Mouse (Mus musculus) embryonic facial prominence, embryonic 15.5 days (tissue): Measurements from ENCODE around the gene Chn1. TPM values are rescaled to one million over a fixed set of nuclear protein-coding genes. Genes with fewer than 3 reads are reported as not detected.
A peak's percentile ranks its signal among the peaks of the same experiment; 100 is the strongest.

Experiments used
- ATAC-seq: fragments of 200-750 bp; cut with Nextera tagmentation; 2 replicates; pipeline ENCODE4 v1.8.0; 2017; ENCODE audit warnings: low read depth, moderate TSS enrichment; ENCODE audit not compliant: insufficient number of reproducible peaks, low FRiP score, low TSS enrichment
- H3K27ac ChIP-seq: fragments of 300-500 bp; sonication (generic); replicated peaks from 2 replicates; pipeline ENCODE4 v1.5.1; 2015; ENCODE audit warnings: mild to moderate bottlenecking, inconsistent platforms
- H3K27me3 ChIP-seq: fragments of 300-500 bp; sonication (generic); 2 replicates; pipeline ENCODE4 v1.6.1; 2015; ENCODE audit warnings: inconsistent platforms
- H3K36me3 ChIP-seq: fragments of 300-500 bp; sonication (generic); 2 replicates; pipeline ENCODE4 v1.6.1; 2015; ENCODE audit warnings: mild to moderate bottlenecking, inconsistent platforms
- H3K4me1 ChIP-seq: fragments of 300-500 bp; sonication (generic); 2 replicates; pipeline ENCODE4 v1.6.1; 2015; ENCODE audit warnings: inconsistent platforms
- H3K4me2 ChIP-seq: fragments of 300-500 bp; sonication (generic); replicated peaks from 2 replicates; pipeline ENCODE4 v1.6.1; 2015; ENCODE audit warnings: mild to moderate bottlenecking, inconsistent platforms
- H3K4me3 ChIP-seq: fragments of 300-500 bp; sonication (generic); replicated peaks from 2 replicates; pipeline ENCODE4 v1.5.1; 2015; ENCODE audit warnings: mild to moderate bottlenecking, inconsistent platforms
- H3K9ac ChIP-seq: fragments of 300-500 bp; sonication (generic); 2 replicates; pipeline ENCODE4 v1.6.1; 2015; ENCODE audit warnings: inconsistent platforms
- H3K9me3 ChIP-seq: fragments of 300-500 bp; sonication (generic); replicated peaks from 2 replicates; pipeline ENCODE4 v1.6.1; 2016; ENCODE audit warnings: inconsistent platforms
- WGBS: fragments of 180-500 bp; shearing (Covaris S2); methylation state at CpG from one replicate; pipeline ENCODE4 v1.1.7; 2015; 5-methylcytosine and 5-hydroxymethylcytosine counted together
- polyA plus RNA-seq: library from polyadenylated mRNA; unstranded; fragments of >200 nt; fragmentation: Nextera tagmentation; extraction: Ambion mirVana; gene quantifications from 2 replicates; pipeline ENCODE4 v1.2.1, GENCODE M21; 2015

Gene Chn1
- polyA plus RNA-seq, 1 experiment from 2014 or later, result 25.2 TPM

GRCm38 (mm10) chr2:73573556-73573955 lies 201.6 kb downstream of the Chn1 start:
- WGBS, result 44% methylated on average over 4 of the region's 4 CpGs
- no peak for ATAC-seq
- Histone ChIP-seq H3K4me1 (0 out of 2 replicates have a peak, but pooled peaks cover 14% of the 10 kb centered on the region), H3K27me3 (no peaks in the 10 kb centered on the region), H3K4me3 (no peak overlapping the region), H3K9me3 (no peaks in the 10 kb centered on the region), H3K9ac (0 out of 2 replicates have a peak overlapping the region, but pooled peaks have one; percentile 9), H3K36me3 (no peaks in the 10 kb centered on the region), H3K4me2 (no peak overlapping the region; the same call in 1 of the 2 replicates), H3K27ac (peak overlapping the region; percentile 78)

- no peaks in the 10 kb centered on the region for H3K27me3 ChIP-seq
- H3K4me1 ChIP-seq, result 0 out of 2 replicates have a peak, but pooled peaks cover 14% of the 10 kb centered on the region
- peak overlapping the region; percentile 49 for H3K4me2 ChIP-seq
- H3K9me3 ChIP-seq, result no peaks in the 10 kb centered on the region
- H3K36me3 ChIP-seq, result no peaks in the 10 kb centered on the region
- H3K27ac ChIP-seq, result peak overlapping the region; percentile 78
- WGBS, result 11% methylated on average over 23 of the region's 23 CpGs
- peak overlapping the region; percentile 9; the same call in 1 of the 2 replicates for H3K9ac ChIP-seq
- H3K4me3 ChIP-seq, result peak overlapping the region; percentile 25
- peak; percentile 83 for ATAC-seq
These were observed 202.4 kb downstream of the Chn1 start for GRCm38 (mm10) chr2:73572539-73573372.

GRCm38 (mm10) chr2:73571901-73572300 lies 203.2 kb downstream of the Chn1 start:
- Histone ChIP-seq H3K9ac (no peak overlapping the region), H3K4me3 (no peak overlapping the region), H3K27me3 (no peaks in the 10 kb centered on the region), H3K27ac (no peak overlapping the region), H3K4me1 (0 out of 2 replicates have a peak, but pooled peaks cover 14% of the 10 kb centered on the region), H3K4me2 (no peak overlapping the region), H3K36me3 (no peaks in the 10 kb centered on the region), H3K9me3 (no peaks in the 10 kb centered on the region)
- no peak for ATAC-seq
- 47% methylated on average over 6 of the region's 6 CpGs for WGBS

GRCm38 (mm10) chr2:73571304-73571703 lies 203.8 kb downstream of the Chn1 start:
- no peak overlapping the region for H3K27ac ChIP-seq
- H3K9me3 ChIP-seq, result no peaks in the 10 kb centered on the region
- no peak overlapping the region for H3K9ac ChIP-seq
- no peaks in the 10 kb centered on the region for H3K36me3 ChIP-seq
- 0 out of 2 replicates have a peak, but pooled peaks cover 14% of the 10 kb centered on the region for H3K4me1 ChIP-seq
- no peak overlapping the region for H3K4me3 ChIP-seq
- no peak overlapping the region for H3K4me2 ChIP-seq
- WGBS, result 91% methylated on average over 9 of the region's 9 CpGs
- H3K27me3 ChIP-seq, result no peaks in the 10 kb centered on the region
- ATAC-seq, result no peak

- H3K4me2 ChIP-seq, result peak overlapping the region; percentile 42
- no peaks in the 10 kb centered on the region for H3K36me3 ChIP-seq
- WGBS, result 10% methylated on average over 8 of the region's 8 CpGs
- no peaks in the 10 kb centered on the region for H3K9me3 ChIP-seq
- no peak for ATAC-seq
- peaks cover under 1% of the 10 kb centered on the region; the same call in 1 of the 2 replicates for H3K4me1 ChIP-seq
- H3K27ac ChIP-seq, result no peak overlapping the region
- peak overlapping the region; percentile 30 for H3K4me3 ChIP-seq
- H3K27me3 ChIP-seq, result no peaks in the 10 kb centered on the region
- H3K9ac ChIP-seq, result no peak overlapping the region
These were observed 208.0 kb downstream of the Chn1 start for GRCm38 (mm10) chr2:73566989-73567605.

GRCm38 (mm10) chr2:73566162-73566561 lies 209.0 kb downstream of the Chn1 start:
- no peaks in the 10 kb centered on the region for H3K36me3 ChIP-seq
- H3K9me3 ChIP-seq, result no peaks in the 10 kb centered on the region
- WGBS, result 17% methylated on average over 7 of the region's 7 CpGs
- ATAC-seq, result no peak
- peaks cover 10% of the 10 kb centered on the region for H3K4me1 ChIP-seq
- H3K4me2 ChIP-seq, result no peak overlapping the region
- no peaks in the 10 kb centered on the region for H3K27me3 ChIP-seq
- no peak overlapping the region for H3K4me3 ChIP-seq
- H3K9ac ChIP-seq, result no peak overlapping the region
- H3K27ac ChIP-seq, result no peak overlapping the region

- H3K27me3 ChIP-seq, result no peaks in the 10 kb centered on the region
- H3K4me2 ChIP-seq, result no peak overlapping the region
- WGBS, result 50% methylated on average over 7 of the region's 7 CpGs
- H3K4me3 ChIP-seq, result no peak overlapping the region
- H3K36me3 ChIP-seq, result no peaks in the 10 kb centered on the region
- peaks cover 14% of the 10 kb centered on the region for H3K4me1 ChIP-seq
- no peak overlapping the region for H3K9ac ChIP-seq
- H3K27ac ChIP-seq, result no peak overlapping the region
- H3K9me3 ChIP-seq, result no peaks in the 10 kb centered on the region
- no peak for ATAC-seq
These were observed 211.5 kb downstream of the Chn1 start for GRCm38 (mm10) chr2:73563690-73564089.

GRCm38 (mm10) chr2:73562656-73563055 lies 212.5 kb downstream of the Chn1 start:
- no peak overlapping the region for H3K4me3 ChIP-seq
- ATAC-seq, result no peak

GRCm38 (mm10) chr2:73561665-73562063 lies 213.5 kb downstream of the Chn1 start:
- Histone ChIP-seq H3K9me3 (no peaks in the 10 kb centered on the region), H3K36me3 (no peaks in the 10 kb centered on the region), H3K4me1 (peaks cover 14% of the 10 kb centered on the region), H3K27me3 (no peaks in the 10 kb centered on the region), H3K9ac (no peak overlapping the region), H3K4me2 (peak overlapping the region; percentile 57), H3K27ac (no peak overlapping the region), H3K4me3 (peak overlapping the region; percentile 34)
- 7% methylated on average over 8 of the region's 8 CpGs for WGBS
- ATAC-seq, result no peak; the same call in 1 of the 2 replicates

More at GRCm38 (mm10) chr2:73562656-73563055, 212.5 kb downstream of the Chn1 start:
- no peaks in the 10 kb centered on the region for H3K36me3 ChIP-seq
- no peak overlapping the region for H3K27ac ChIP-seq
- H3K4me1 ChIP-seq, result peaks cover 14% of the 10 kb centered on the region
- H3K27me3 ChIP-seq, result no peaks in the 10 kb centered on the region
- H3K9ac ChIP-seq, result no peak overlapping the region
- H3K4me2 ChIP-seq, result no peak overlapping the region
- no peaks in the 10 kb centered on the region for H3K9me3 ChIP-seq
- WGBS, result 68% methylated on average over 9 of the region's 9 CpGs

GRCm38 (mm10) chr2:73560899-73561664 lies 214.1 kb downstream of the Chn1 start:
- Histone ChIP-seq H3K27me3 (no peaks in the 10 kb centered on the region), H3K27ac (no peak overlapping the region), H3K4me1 (peaks cover 14% of the 10 kb centered on the region), H3K4me3 (peak overlapping the region; percentile 34), H3K36me3 (no peaks in the 10 kb centered on the region), H3K9ac (no peak overlapping the region), H3K9me3 (no peaks in the 10 kb centered on the region), H3K4me2 (peak overlapping the region; percentile 57)
- ATAC-seq, result no peak
- 2% methylated on average over 22 of the region's 23 CpGs for WGBS
